Mouse (Mus musculus) small intestine, adult 2 months (tissue): ENCODE measurements around the gene Klhl2.

Experiments used
- CTCF ChIP-seq: fragments of 200-500 bp; IDR thresholded peaks from 2 replicates; pipeline ENCODE4 v1.5.1; 2012; ENCODE audit warnings: low read depth, mild to moderate bottlenecking, control low read depth, inconsistent platforms, low read length, moderate library complexity, mixed read lengths; ENCODE audit not compliant: insufficient replicate concordance, insufficient read length; ENCODE audit errors: extremely low read depth
- POLR2A ChIP-seq: fragments of 200-500 bp; IDR thresholded peaks from 2 replicates; pipeline ENCODE4 v1.6.1; 2012; ENCODE audit warnings: low read depth, mild to moderate bottlenecking, control low read depth, inconsistent platforms, low read length, moderate library complexity

DNA sequence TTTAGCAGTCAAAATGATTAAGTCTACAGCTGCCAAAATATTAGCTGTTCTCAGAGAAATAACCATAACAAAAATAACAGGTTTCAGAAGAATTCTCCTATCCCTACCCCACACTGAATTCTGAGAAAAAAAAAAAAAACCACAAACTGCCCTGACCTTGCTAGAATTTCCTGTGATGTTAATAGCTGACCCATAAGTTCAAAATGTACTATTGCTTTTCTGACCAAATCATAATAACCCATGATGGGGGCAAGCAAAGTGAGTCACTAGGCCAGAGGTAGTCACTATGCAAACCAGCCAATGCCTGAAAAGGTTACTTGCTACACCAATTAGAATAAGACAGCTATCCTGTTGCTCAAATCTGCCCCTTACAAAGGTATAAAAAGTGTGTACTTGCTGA, 142.3 kb downstream of the Klhl2 start:
- no peak for TF ChIP-seq CTCF
- no peak for TF ChIP-seq POLR2A
